Mouse (Mus musculus) G1E (cell line): ENCODE data around the gene Blnk.

Source experiments
- CTCF ChIP-seq: IDR thresholded peaks from 2 replicates; pipeline ENCODE4 v1.5.1; 2012; ENCODE audit warnings: low read depth, low read length, inconsistent platforms, mixed read lengths
- GATA1 ChIP-seq: IDR thresholded peaks from 2 replicates; pipeline ENCODE4 v1.6.1; 2012; ENCODE audit warnings: borderline replicate concordance, low read length, inconsistent platforms, mixed read lengths
- GATA2 ChIP-seq: IDR thresholded peaks from 2 replicates; pipeline ENCODE4 v1.6.1; 2012; ENCODE audit warnings: low read depth, low read length, inconsistent platforms, borderline replicate concordance
- TAL1 ChIP-seq: conservative IDR thresholded peaks from 2 replicates; pipeline ENCODE4 v1.6.1; 2012; ENCODE audit warnings: low read depth, low read length, inconsistent platforms, mixed read lengths

GRCm38 (mm10) chr19:41039110-41039509, 44.8 kb upstream of the Blnk start:
- no peak for TF ChIP-seq GATA1
- no peak for TF ChIP-seq CTCF
- TF ChIP-seq TAL1 = no peak
- no peak for TF ChIP-seq GATA2
